Mouse (Mus musculus): ENCODE data around the gene Tns2. TPM values are rescaled to one million over a fixed set of nuclear protein-coding genes. Genes with fewer than 3 reads are reported as not detected.
A peak's percentile ranks its signal among the peaks of the same experiment; 100 is the strongest.

Tns2 gene
- total and polyA plus RNA-seq, 3 experiments: 114 to 184 (median 130) TPM

DNA sequence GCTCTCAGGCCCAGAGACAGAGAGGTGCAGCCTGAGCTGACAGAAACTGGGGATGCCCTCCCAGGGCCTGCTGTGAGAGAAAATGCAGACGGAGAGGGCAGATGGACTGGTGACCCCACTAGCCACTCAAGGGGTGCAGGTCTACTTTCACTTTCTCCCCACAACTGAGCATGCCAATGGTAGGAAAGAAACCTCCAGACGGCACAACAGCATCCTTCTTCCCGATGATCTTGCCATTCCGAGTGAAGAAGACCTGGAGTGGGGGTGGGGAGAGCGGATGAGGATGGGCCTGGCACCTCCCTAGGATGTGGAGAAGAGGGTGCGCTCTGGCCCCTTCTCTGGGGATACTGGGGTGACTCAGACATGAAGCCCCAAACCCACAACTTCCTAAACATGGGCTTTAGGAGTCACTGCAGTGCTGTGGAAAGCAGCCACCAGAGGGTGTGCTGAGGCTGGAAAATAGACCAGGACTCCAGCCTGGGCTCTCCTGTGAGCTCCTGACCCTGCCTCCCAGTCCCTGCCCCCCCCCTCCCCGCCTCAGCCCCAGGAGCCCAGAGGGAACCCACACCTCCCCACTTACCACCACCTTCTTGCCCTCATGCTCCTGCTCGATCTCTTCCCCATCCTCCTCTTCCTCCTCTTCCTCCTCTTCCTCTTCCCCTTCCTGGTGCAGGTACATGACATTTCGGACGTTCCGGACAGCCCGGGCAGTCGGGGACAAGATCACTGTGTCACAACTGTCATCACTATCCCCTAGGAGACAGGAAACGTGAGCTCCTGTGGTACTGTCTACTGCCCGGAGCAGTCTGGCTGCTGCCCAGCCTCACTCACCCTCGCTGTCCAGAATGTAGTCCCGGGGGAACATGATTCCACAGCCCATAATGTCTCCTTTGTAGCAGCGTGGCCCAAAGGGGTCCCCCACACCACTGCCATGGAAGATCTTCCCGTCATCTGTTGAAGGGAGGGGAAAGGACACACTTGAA lies 17.5 kb downstream of the Tns2 start:
- intact Hi-C loops (cut with DNase I): loop anchor here (1.0 to 10.0 kb wide), 2 partner anchors 30 to 107 kb away; no protein-coding TSS in a partner anchor
- Histone ChIP-seq H3K27ac (peak overlapping the region; percentile 1), H3K36me3 (ENCODE audit: control insufficient read depth, insufficient read depth, low read length) (peaks cover 26% of the 10 kb centered on the region), H3K4me1 (ENCODE audit: control insufficient read depth, insufficient read depth, low read length) (peaks cover 33% of the 10 kb centered on the region), H3K9ac (ENCODE audit: low read depth, low read length) (no peak overlapping the region), H3K79me2 (replicated peaks; ENCODE audit: control insufficient read depth, insufficient read depth, low read length) (no peaks in the 10 kb centered on the region), H3K4me3 (no peak overlapping the region), H3K27me3 (ENCODE audit: control insufficient read depth, insufficient read depth, low read length) (no peaks in the 10 kb centered on the region)
- DNase-seq: peak; percentile 51 to 63
- WGBS: 36% methylated on average over 19 of the region's 19 CpGs
- TF ChIP-seq CTCF (IDR thresholded peaks at IDR 0.05): peak; percentile 70
- peak; percentile 61 for TF ChIP-seq EP300 (IDR thresholded peaks at IDR 0.05; ENCODE audit: insufficient read depth, low read depth, low read length)
- no peak for TF ChIP-seq POLR2A (IDR thresholded peaks at IDR 0.05; ENCODE audit: insufficient read depth, low read depth, low read length)

DNA sequence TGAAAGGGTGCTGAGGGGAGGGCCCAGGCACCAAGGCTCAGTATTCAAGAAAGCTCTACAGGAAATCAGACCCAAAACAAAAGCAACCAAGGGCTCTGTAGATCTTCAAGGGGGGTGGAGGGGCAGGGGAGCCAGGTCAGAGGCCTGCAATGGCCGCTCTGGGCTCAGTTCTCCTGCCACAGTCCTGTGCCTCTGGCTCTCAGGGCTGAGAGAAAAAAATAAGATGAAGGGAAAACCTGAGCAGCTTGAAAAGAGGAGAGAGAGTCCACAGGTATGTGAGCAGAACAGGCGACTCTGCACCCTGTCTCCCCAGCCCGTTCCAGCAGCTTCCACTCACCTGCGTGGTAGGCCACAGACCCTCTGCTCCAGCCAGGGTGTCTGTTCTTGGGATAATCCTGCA lies 18.4 kb downstream of the Tns2 start:
- TF ChIP-seq EP300 (IDR thresholded peaks at IDR 0.05; ENCODE audit: insufficient read depth, low read depth, low read length) (no peak), CTCF (IDR thresholded peaks at IDR 0.05) (no peak), POLR2A (IDR thresholded peaks at IDR 0.05; ENCODE audit: insufficient read depth, low read depth, low read length) (no peak)
- no peak overlapping the region for H3K9ac ChIP-seq (ENCODE audit: low read depth, low read length)
- no peaks in the 10 kb centered on the region for H3K79me2 ChIP-seq (replicated peaks; ENCODE audit: control insufficient read depth, insufficient read depth, low read length)
- H3K27me3 ChIP-seq (ENCODE audit: control insufficient read depth, insufficient read depth, low read length): no peaks in the 10 kb centered on the region
- intact Hi-C loops (cut with DNase I): loop anchor here (10.0 kb wide), 1 partner anchor 106 kb away; no protein-coding TSS in a partner anchor
- no peak overlapping the region; the same call in 1 of the 2 replicates for H3K27ac ChIP-seq
- WGBS: 92% methylated on average over 4 of the region's 4 CpGs
- peaks cover 18% of the 10 kb centered on the region for H3K36me3 ChIP-seq (ENCODE audit: control insufficient read depth, insufficient read depth, low read length)
- no peak overlapping the region for H3K4me3 ChIP-seq
- DNase-seq: peak in 1 of 2 experiments; percentile 23
- H3K4me1 ChIP-seq (ENCODE audit: control insufficient read depth, insufficient read depth, low read length): peaks cover 30% of the 10 kb centered on the region

GRCm38 (mm10) chr15:102119121-102119830 lies 19.1 kb downstream of the Tns2 start:
- H3K27me3 ChIP-seq (ENCODE audit: control insufficient read depth, insufficient read depth, low read length): no peaks in the 10 kb centered on the region
- 71% methylated on average over 8 of the region's 8 CpGs for WGBS

DNA sequence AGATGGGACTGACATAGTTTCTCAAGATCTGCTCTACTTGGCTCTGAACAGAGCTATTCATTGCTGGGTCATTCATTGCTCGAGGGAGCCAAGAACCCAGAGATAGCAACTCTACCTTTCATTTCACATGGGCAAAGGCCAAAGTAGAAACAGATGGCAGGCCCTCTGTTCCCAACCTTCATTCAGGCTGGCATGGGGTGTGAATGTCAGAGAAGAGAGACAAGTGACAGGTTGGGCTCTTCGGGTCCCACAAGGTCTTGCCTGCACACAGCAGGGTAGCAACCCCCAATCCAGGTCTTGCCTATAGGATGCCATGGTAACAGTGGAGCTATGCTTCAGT lies 19.6 kb downstream of the Tns2 start:
- Histone ChIP-seq H3K4me1 (ENCODE audit: control insufficient read depth, insufficient read depth, low read length) (peaks cover 28% of the 10 kb centered on the region), H3K4me3 (no peak overlapping the region), H3K27me3 (ENCODE audit: control insufficient read depth, insufficient read depth, low read length) (no peaks in the 10 kb centered on the region), H3K79me2 (replicated peaks; ENCODE audit: control insufficient read depth, insufficient read depth, low read length) (no peaks in the 10 kb centered on the region), H3K9ac (ENCODE audit: low read depth, low read length) (no peak overlapping the region), H3K36me3 (ENCODE audit: control insufficient read depth, insufficient read depth, low read length) (peaks cover 9% of the 10 kb centered on the region), H3K27ac (peak overlapping the region; percentile 15)
- TF ChIP-seq EP300 (IDR thresholded peaks at IDR 0.05; ENCODE audit: insufficient read depth, low read depth, low read length): 0 out of 2 replicates have a peak, but pooled peaks have one; percentile 15
- TF ChIP-seq POLR2A (IDR thresholded peaks at IDR 0.05; ENCODE audit: insufficient read depth, low read depth, low read length): no peak
- intact Hi-C loops (cut with DNase I): loop anchor here (10.0 kb wide), 1 partner anchor 105 kb away; no protein-coding TSS in a partner anchor
- WGBS: 36% methylated on average over 2 of the region's 2 CpGs
- DNase-seq: peak; percentile 27 to 40

More at GRCm38 (mm10) chr15:102119121-102119830, 19.1 kb downstream of the Tns2 start:
- Histone ChIP-seq H3K9ac (ENCODE audit: low read depth, low read length) (no peak overlapping the region), H3K36me3 (ENCODE audit: control insufficient read depth, insufficient read depth, low read length) (peaks cover 12% of the 10 kb centered on the region), H3K27ac (no peak overlapping the region; the same call in 1 of the 2 replicates), H3K4me3 (no peak overlapping the region), H3K79me2 (replicated peaks; ENCODE audit: control insufficient read depth, insufficient read depth, low read length) (no peaks in the 10 kb centered on the region), H3K4me1 (ENCODE audit: control insufficient read depth, insufficient read depth, low read length) (peaks cover 30% of the 10 kb centered on the region)
- no peak for TF ChIP-seq POLR2A (IDR thresholded peaks at IDR 0.05; ENCODE audit: insufficient read depth, low read depth, low read length)
- TF ChIP-seq EP300 (IDR thresholded peaks at IDR 0.05; ENCODE audit: insufficient read depth, low read depth, low read length): no peak
- TF ChIP-seq CTCF (IDR thresholded peaks at IDR 0.05): no peak
- peak in 1 of 2 experiments; percentile 26 for DNase-seq
- intact Hi-C loops (cut with DNase I): loop anchor here (10.0 kb wide), 1 partner anchor 106 kb away; no protein-coding TSS in a partner anchor

DNA sequence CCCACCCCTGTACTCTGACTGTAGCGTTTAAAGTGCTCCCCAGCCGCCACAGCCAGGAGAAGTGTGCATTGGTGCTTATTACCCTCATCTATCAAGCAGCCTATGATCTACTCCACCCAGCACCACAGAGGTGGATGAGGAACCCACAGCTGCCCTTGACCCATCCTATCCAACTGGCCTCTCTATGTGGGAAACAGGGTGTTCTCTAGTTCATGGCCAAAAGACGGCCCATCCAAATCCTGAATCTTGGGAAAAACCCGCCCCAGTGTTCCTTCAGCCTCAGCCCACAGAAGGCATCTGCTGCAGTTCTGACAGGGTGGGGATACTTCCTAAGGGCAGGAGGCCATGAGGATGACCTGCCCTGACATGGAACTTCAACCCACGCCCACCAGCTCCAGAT lies 20.3 kb downstream of the Tns2 start:
- Histone ChIP-seq H3K36me3 (ENCODE audit: control insufficient read depth, insufficient read depth, low read length) (peaks cover 7% of the 10 kb centered on the region), H3K79me2 (replicated peaks; ENCODE audit: control insufficient read depth, insufficient read depth, low read length) (no peaks in the 10 kb centered on the region), H3K4me3 (no peak overlapping the region), H3K27ac (peak overlapping the region; percentile 38; the same call in 1 of the 2 replicates), H3K9ac (ENCODE audit: low read depth, low read length) (no peak overlapping the region), H3K27me3 (ENCODE audit: control insufficient read depth, insufficient read depth, low read length) (no peaks in the 10 kb centered on the region), H3K4me1 (ENCODE audit: control insufficient read depth, insufficient read depth, low read length) (peaks cover 28% of the 10 kb centered on the region)
- intact Hi-C loops (cut with DNase I): no loop called here
- peak; percentile 53 to 71 for DNase-seq
- 50% methylated on average over 5 of the region's 5 CpGs for WGBS
- TF ChIP-seq CTCF (IDR thresholded peaks at IDR 0.05): no peak
- 0 out of 2 replicates have a peak, but pooled peaks have one; percentile 11 for TF ChIP-seq EP300 (IDR thresholded peaks at IDR 0.05; ENCODE audit: insufficient read depth, low read depth, low read length)
- TF ChIP-seq POLR2A (IDR thresholded peaks at IDR 0.05; ENCODE audit: insufficient read depth, low read depth, low read length): no peak
